Mouse (Mus musculus): ENCODE measurements around the gene Bbx.

DNA sequence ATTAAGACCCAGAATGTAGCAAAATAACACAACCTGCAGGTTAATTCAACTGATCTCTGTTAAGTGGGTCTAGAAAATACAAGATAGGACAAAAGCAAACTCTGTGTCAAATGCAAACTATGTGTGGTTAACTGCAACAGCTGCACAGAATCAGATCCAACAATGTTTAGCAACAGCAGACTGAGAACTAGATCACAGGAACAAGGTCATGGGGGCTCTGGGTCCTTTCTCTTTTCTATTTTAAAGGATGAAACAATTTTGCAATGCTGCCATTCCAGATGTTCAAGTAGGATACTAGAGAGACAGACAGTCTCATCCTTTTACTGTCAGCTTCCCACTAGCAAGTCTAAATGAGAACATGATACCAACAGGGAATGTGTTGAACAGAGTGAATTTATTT is 170.4 kb downstream of the Bbx start:
- TF ChIP-seq CTCF (IDR thresholded peaks at IDR 0.05; ENCODE audit: low read depth, low read length): no peak
- TF ChIP-seq POLR2A (IDR thresholded peaks at IDR 0.05; ENCODE audit: insufficient read depth, low read length): no peak

All from ES-Bruce4 (cell line).